Mouse (Mus musculus) spleen, postnatal 4 days (tissue): Measurements from ENCODE around the gene Aadacl3.

Experiments used
- DNase-seq, 2 experiments: peaks; one replicate each; pipeline ENCODE4 v3.0.0; 2022; ENCODE audit warnings: low spot score in 2 of 2

Gene Aadacl3

GRCm38 (mm10) chr4:144463656-144464055 lies at the start of gene Aadacl3:
Gene Aadacl3, minus strand, starts transcription at chr4:144463756.
- no peak for DNase-seq

GRCm38 (mm10) chr4:144506518-144506917 lies 43.0 kb upstream of the Aadacl3 start:
- no peak for DNase-seq

- no peak for DNase-seq
These were observed 29.8 kb upstream of the Aadacl3 start for GRCm38 (mm10) chr4:144493331-144493730.

GRCm38 (mm10) chr4:144468091-144468490 lies 4.5 kb upstream of the Aadacl3 start:
- no peak for DNase-seq

GRCm38 (mm10) chr4:144465206-144465605 lies 1.6 kb upstream of the Aadacl3 start:
- DNase-seq: no peak

- no peak for DNase-seq
These were observed 10.3 kb downstream of the Aadacl3 start, which contains the start of gene Gm9944 for GRCm38 (mm10) chr4:144453217-144453616. Gene Gm9944, minus strand, starts transcription at chr4:144453317.

GRCm38 (mm10) chr4:144448546-144448945 lies 15.0 kb downstream of the Aadacl3 start:
- no peak for DNase-seq

- no peak for DNase-seq
These were observed 22.0 kb downstream of the Aadacl3 start for GRCm38 (mm10) chr4:144441582-144441981.

- DNase-seq: no peak
These were observed 22.5 kb downstream of the Aadacl3 start for GRCm38 (mm10) chr4:144441095-144441494.

GRCm38 (mm10) chr4:144438672-144439071 lies 24.9 kb downstream of the Aadacl3 start, which contains the start of gene 1700012P22Rik:
Gene 1700012P22Rik, minus strand, starts transcription at chr4:144438772.
- no peak for DNase-seq

- no peak for DNase-seq
These were observed 30.3 kb downstream of the Aadacl3 start for GRCm38 (mm10) chr4:144433216-144433615.

GRCm38 (mm10) chr4:144430723-144431122 lies 32.8 kb downstream of the Aadacl3 start:
- no peak for DNase-seq

- no peak for DNase-seq
These were observed 34.7 kb downstream of the Aadacl3 start for GRCm38 (mm10) chr4:144428868-144429267.

- no peak for DNase-seq
These were observed 39.0 kb downstream of the Aadacl3 start for GRCm38 (mm10) chr4:144424590-144424989.

- no peak for DNase-seq
These were observed 42.9 kb downstream of the Aadacl3 start for GRCm38 (mm10) chr4:144420644-144421043.

GRCm38 (mm10) chr4:144408290-144408689 lies 55.3 kb downstream of the Aadacl3 start, which contains the start of gene Pramef12:
Gene Pramef12, minus strand, starts transcription at chr4:144408464.
- DNase-seq: no peak

GRCm38 (mm10) chr4:144406261-144406660 lies 57.3 kb downstream of the Aadacl3 start:
- DNase-seq: no peak

- DNase-seq: no peak
These were observed 59.0 kb downstream of the Aadacl3 start for GRCm38 (mm10) chr4:144404456-144405086.
